In the genomic region with DNA sequence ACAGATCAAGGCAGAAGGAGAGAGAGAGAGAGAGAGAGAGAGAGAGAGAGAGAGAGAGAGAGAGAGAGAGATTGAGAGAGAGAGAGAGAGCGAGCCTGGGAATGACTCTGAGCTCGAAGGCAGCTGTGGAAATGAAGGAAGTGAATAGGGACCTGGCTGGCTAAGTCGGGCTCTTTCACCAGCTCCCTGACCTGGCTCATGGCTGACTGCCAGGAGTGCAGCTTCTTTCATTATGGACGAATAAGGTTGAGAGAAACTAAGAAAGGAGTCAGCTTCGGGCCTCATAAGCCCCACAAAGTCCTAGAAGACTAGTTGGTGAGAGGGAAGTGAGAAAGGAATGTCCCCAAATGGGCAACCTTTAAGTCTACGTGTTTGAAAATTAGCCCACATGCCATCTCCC, we compare ENCODE assay signal across 15 mouse cellular contexts. TPM values are rescaled to one million over a fixed set of nuclear protein-coding genes. Genes with fewer than 3 reads are reported as not detected.
DNase-seq lines count a peak whose midpoint lies in the region; ATAC-seq lines count a peak whose summit lies in the region.
"Had no signal": no experiment of that assay in that cellular context is flagged by ENCODE, and none has a peak within 500 bp of the region (broad histone marks: within the 10 kb centered on the region; RNA-seq: fewer than 3 reads in every experiment).

No protein-coding gene starts in this region.

- peak; percentile 27 to 58 for DNase-seq in cerebellum, postnatal 25 days
- no peak for DNase-seq in cerebellum, adult 11-12 months
- peak; percentile 41 for DNase-seq in limb, embryonic 11.5 days (ENCODE audit: low spot score)
- no peak for DNase-seq in limb, embryonic 10.5 days (ENCODE audit: low spot score)
- peak; percentile 46 for DNase-seq in NIH3T3 (ENCODE audit: low read depth)
- peak; percentile 14 for DNase-seq in forelimb bud, embryonic 11.5 days (ENCODE audit: low read depth, low spot score)
- DNase-seq in ovary, postnatal 10 days (ENCODE audit: low spot score): no peak
- no peak for DNase-seq in spleen, postnatal 14 days (ENCODE audit: low spot score in 2 of 2)
- DNase-seq: gastrocnemius, adult 2 months; retina, postnatal 1 day; thymus, postnatal 14 days had no signal

- no peaks in the 10 kb centered on the region for H3K9me3 ChIP-seq in limb, embryonic 11.5 days (ENCODE audit: control insufficient read depth, low read length)
- H3K9me3 ChIP-seq in limb, embryonic 10.5 days (replicated peaks): no peaks in the 10 kb centered on the region
- H3K9me3 ChIP-seq: hindbrain, embryonic 15.5 days; limb, embryonic 12.5 days had no signal

- H3K27ac ChIP-seq in limb, embryonic 11.5 days (replicated peaks; ENCODE audit: low read depth, low read length): no peak overlapping the region
- H3K27ac ChIP-seq in limb, embryonic 10.5 days: no peak overlapping the region
- H3K27ac ChIP-seq: gastrocnemius, adult 2 months; hindbrain, embryonic 15.5 days; layer of hippocampus, adult 2 months; limb, embryonic 12.5 days had no signal

- H3K4me2 ChIP-seq in limb, embryonic 11.5 days (ENCODE audit: low read depth, severe bottlenecking): no peak overlapping the region
- H3K4me2 ChIP-seq: hindbrain, embryonic 15.5 days; limb, embryonic 12.5 days; midbrain, embryonic 11.5 days had no signal

- H3K36me3 ChIP-seq in limb, embryonic 11.5 days (ENCODE audit: control insufficient read depth, insufficient read depth, low read length): no peaks in the 10 kb centered on the region
- H3K36me3 ChIP-seq in limb, embryonic 10.5 days: no peaks in the 10 kb centered on the region
- H3K36me3 ChIP-seq: hindbrain, embryonic 15.5 days; limb, embryonic 12.5 days had no signal

- H3K4me1 ChIP-seq in limb, embryonic 11.5 days (ENCODE audit: control insufficient read depth, insufficient read depth, low read length): no peaks in the 10 kb centered on the region
- peaks cover 13% of the 10 kb centered on the region for H3K4me1 ChIP-seq in limb, embryonic 10.5 days

- H3K27me3 ChIP-seq in limb, embryonic 11.5 days (ENCODE audit: control insufficient read depth, insufficient read depth, low read length): 0 out of 2 replicates have a peak, but pooled peaks cover 2% of the 10 kb centered on the region
- peaks cover 69% of the 10 kb centered on the region for H3K27me3 ChIP-seq in limb, embryonic 10.5 days (ENCODE audit: low read depth, poor library complexity, severe bottlenecking)
- H3K27me3 ChIP-seq: hindbrain, embryonic 15.5 days had no signal

- 8% methylated on average over 6 of the region's 6 CpGs for WGBS in limb, embryonic 11.5 days
- 19% methylated on average over 6 of the region's 6 CpGs for WGBS in limb, embryonic 10.5 days

- no peak overlapping the region for H3K4me3 ChIP-seq in limb, embryonic 11.5 days (ENCODE audit: low read depth, low read length)
- no peak overlapping the region for H3K4me3 ChIP-seq in limb, embryonic 10.5 days
- H3K4me3 ChIP-seq: gastrocnemius, adult 2 months; hindbrain, embryonic 15.5 days; layer of hippocampus, adult 2 months; limb, embryonic 12.5 days had no signal

- ATAC-seq in limb, embryonic 11.5 days (ENCODE audit: insufficient number of reproducible peaks, low FRiP score, low TSS enrichment, low read depth): no peak

- no peak overlapping the region for H3K9ac ChIP-seq in limb, embryonic 11.5 days (ENCODE audit: low read length)
- H3K9ac ChIP-seq: hindbrain, embryonic 15.5 days; limb, embryonic 12.5 days had no signal

RNA-seq across cellular contexts. Expression of a gene that starts 34.0 kb away (rescaled TPM):
- polyA plus RNA-seq in limb, embryonic 11.5 days (2014; fragmentation: Nextera tagmentation; extraction: Ambion mirVana): 31.6 and 32.6 TPM in 2 replicates
- 26.1 and 31.9 TPM in 2 replicates for polyA plus RNA-seq in limb, embryonic 10.5 days (2016; fragmentation: Nextera tagmentation; extraction: Ambion mirVana)

RNA-seq across cellular contexts. Expression of a gene that starts 38.1 kb away (rescaled TPM):
- 21.0 and 21.1 TPM in 2 replicates for polyA plus RNA-seq in limb, embryonic 11.5 days (2014; fragmentation: Nextera tagmentation; extraction: Ambion mirVana)
- 20.4 and 21.6 TPM in 2 replicates for polyA plus RNA-seq in limb, embryonic 10.5 days (2016; fragmentation: Nextera tagmentation; extraction: Ambion mirVana)

Comparison
In these comparisons a context has a peak if more than half of its experiments do, and no peak if none do; other contexts are left out.
1. DNase-seq: peak in cerebellum, postnatal 25 days (2 of 2), limb, embryonic 11.5 days (single experiment), NIH3T3 (single experiment) and forelimb bud, embryonic 11.5 days (single experiment); none in cerebellum, adult 11-12 months (single experiment), limb, embryonic 10.5 days (single experiment), ovary, postnatal 10 days (single experiment) and spleen, postnatal 14 days (0 of 2).